Mouse (Mus musculus) adrenal gland, postnatal 14 days (tissue): ENCODE measurements around the gene Ndufs4. TPM values are rescaled to one million over a fixed set of nuclear protein-coding genes. Genes with fewer than 3 reads are reported as not detected.
"Not testable (repeated sequence)": the region's sequence is repeated elsewhere in the genome, so short reads cannot be mapped to it uniquely, and the experiment has no call there.

Experiments used
- DNase-seq: peaks from one replicate; pipeline ENCODE4 v3.0.0; 2021; ENCODE audit warnings: mixed read lengths
- total RNA-seq: library from RNA; stranded (reverse); gene quantifications from 2 replicates; pipeline ENCODE4 v1.2.3, GENCODE M21; 2021

Ndufs4 gene
- total RNA-seq, 1 experiment from 2014 or later: 345 TPM

DNA sequence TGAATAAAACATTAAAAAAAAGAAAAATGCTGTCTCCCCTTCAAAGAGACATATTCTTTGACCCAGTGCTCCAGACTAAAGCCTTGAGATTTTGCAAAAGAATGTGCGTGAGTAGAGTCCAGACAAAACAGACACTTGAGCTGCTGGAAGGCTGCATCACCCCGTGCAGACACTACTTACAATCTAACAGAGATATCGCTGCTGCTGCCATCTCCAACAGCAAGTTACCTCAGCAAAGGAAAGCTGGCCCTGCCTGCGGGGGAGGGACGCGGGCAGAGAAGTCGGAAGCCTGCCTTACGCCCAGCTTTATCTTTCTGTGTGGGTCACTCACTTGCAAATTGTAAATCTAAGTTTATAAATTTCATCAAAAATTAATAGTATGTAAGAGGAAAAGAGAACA, 45.1 kb downstream of the Ndufs4 start:
- peak; percentile 17 for DNase-seq

DNA sequence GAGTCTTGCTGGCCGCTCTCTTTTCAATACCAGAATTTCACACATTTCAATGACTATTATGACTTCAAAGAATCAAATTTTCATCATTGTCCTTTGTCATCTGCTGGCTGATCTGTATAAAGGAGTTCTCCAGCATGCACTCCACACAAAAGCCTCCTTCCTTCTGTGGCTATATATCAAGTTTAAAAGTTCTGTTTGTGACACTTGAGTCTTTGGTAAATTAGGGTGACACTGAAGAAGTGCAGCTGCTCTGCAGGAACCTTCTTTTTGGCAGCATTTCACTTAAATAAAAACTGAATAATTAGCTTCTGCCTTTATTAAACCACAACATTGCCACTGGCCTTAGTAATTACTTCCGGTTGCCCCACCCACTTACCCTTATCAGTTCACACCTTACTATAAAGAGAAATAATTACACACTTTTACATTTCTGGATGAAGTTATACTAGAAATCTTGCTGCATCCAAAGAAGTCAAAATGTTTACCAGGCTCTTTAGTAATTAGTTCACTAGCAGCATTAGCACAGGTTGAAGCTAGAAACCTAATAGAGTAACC, 68.1 kb downstream of the Ndufs4 start:
- no peak for DNase-seq

DNA sequence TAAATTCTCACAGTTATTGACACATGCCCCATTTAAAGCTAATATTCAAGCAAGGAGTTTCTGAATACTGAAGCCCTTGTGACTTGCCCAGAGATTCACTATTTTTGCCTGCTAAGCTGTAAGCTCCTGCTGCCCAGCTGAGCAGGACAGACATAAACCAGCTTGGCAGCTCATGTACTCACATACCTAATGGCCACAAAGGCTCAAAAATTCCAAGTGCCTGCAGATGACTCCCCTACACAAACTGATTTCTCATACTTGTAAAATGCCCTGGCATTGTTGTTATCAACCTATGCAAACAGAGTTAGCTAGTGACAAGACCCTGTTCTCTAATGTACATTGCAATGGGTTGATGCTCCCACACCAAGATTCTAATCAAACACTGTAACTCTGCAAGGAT, 68.9 kb downstream of the Ndufs4 start:
- DNase-seq: no peak

DNA sequence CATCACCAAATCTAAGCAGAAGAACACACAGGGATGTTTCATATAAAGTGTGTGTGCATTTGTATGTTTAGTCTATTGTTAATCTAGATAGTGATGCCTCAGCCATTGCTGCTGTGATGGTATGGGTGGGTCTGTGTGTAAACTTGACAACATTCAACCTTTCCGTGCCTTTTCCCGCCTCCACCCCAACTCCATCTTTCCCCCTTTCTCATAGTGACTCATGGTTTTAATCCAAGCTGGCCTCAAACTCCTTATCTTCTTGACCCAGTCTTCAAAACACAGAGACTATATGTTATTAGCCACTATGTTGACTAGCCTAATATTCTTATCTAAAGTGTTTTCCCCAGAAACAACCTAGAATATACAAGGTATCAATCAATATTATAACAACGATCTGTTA, 72.7 kb downstream of the Ndufs4 start:
- DNase-seq: no peak

DNA sequence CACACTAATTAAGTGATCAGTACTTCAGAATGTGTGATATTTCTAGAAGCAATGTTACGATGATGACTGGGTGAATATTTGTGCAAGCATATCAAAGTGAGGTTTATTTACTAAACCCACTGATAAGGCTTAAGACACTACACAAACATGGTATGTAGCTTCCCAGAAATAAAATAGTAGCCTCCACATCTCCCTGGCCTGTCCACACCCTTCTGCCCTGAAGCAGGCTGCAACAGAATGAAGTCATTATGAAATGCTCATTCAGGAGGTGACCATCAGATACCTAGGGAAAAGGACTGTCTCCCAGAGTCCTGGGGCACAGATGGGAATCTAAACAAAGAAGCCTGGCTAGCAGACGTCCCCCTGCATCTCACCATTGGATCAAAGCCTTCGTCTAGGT, 73.1 kb downstream of the Ndufs4 start:
- DNase-seq: no peak

DNA sequence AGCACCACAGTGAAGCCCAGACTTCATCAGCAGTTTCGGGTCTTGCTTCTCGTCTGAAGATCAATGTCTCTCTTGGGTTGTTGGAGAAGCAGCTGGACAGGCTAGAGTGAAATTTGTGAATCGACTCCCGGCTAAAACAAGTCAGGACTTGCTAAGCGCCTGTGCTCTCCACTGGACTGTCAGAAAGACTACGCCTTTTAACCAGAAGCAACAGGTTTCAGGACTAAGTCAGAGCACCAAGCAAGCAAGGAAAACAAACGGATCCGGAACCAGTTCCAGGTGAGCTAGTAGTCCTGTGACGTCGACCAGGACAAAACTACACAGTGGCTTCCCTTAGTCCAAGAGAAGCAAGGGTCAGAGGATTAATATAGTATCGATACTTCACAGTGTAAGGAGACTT, 77.5 kb downstream of the Ndufs4 start:
- no peak for DNase-seq

DNA sequence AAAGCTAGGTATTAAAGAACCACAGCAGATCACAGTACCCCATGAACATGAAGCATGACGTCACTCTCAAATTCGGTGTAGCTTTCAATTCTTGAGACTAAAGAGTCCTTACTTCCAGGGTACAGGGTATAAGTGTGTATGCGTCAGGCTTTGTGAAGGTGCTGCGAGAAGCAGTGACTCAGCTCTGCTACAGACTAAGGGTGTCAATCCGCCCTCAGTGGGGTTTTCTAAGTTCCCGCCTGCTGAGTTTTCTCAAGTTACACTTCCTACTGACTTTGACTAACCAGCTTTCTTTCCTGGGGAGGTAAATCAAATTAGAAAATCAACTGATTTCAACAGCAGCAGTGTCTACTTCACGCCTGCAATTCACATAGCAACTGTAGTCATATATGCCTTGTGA, 83.4 kb downstream of the Ndufs4 start:
- no peak for DNase-seq

DNA sequence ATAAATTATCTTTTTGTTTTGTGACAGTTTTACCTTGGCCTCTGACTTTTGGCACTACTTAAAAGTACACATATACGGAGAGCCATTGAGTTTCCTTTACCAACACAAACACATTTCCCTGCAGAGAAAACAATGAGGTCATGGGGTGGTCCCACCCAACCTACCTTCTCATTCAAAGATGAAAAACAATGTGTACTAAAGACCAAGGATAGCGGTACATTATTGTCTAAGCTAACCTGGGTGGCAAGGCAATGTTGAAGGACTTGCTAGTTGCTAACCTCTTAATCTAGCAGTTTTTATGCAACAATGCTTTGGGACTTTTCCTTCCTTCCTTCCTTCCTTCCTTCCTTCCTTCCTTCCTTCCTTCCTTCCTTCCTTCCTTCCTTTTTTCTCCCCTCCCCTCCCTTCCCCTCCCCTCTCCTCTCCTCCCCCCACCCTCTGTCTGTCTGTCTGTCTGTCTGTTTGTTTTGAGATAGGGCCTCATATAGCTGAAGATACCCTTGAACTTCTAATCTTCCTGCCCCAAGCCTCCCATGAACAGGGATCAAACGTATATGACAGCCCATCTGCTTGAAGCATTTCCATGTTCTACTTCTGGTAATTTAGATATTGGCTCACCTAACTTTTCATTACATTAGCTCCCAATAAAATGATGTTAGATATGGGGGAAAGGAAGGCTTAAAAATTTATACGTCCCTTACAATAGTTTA, 84.4 kb downstream of the Ndufs4 start:
- DNase-seq: no peak

DNA sequence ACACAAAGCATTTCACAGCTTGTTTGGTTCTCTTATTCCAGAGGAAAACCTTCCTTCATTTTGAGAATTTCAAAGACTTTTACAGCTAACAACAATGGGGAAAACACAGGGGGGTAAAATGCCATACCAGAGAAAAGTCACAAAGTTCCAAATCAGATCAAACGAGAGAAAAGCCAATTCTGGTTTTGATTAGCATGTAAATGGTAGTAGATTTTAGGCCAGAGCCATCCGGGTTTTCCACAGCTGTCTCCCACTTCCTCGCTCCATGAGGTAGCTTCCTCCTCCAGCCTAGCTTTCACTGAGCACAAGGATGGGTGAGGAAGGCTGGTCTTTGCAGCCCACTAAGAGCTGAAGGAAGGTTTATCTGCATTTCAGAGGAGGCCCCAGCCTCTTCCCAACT, 90.3 kb downstream of the Ndufs4 start:
- DNase-seq: no peak

DNA sequence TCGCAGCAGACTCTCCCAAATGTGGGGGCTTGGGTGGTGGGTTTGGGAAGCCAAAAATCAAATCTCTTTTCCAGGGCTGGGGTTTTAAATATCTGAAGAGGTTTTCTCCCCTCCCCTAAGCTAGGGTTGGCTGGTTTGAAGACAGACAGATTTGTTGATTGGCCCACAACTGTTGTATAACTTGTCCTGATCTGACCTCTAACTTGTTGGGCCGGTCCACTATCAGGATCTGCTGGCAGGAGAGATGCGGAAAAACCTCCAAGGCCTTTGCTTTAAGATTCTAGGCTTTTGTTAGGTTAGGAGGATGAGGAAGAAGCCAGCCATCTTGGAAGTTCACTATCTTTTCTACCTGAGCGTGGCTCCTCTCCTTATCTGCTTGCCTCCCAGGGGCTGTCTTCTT, 91.5 kb downstream of the Ndufs4 start:
- DNase-seq: no peak

DNA sequence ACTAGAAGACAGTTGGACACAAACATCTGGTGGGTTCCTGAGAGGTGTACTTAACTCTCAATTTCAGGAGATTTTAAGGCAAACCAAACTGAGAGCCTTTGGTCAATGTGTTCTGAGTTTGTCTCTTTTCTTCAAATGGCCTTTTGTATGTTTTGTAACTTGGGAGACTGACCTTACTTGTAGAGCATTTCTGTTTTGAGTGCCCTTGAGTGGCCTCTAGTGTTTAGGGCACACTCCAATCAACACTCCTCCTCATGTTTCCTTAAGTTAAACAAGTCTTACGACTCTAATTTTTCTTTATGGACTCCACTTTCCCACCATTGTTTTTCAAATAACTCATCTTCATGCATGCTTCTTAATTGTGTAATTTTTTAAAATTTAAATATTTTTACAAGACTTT, 98.6 kb downstream of the Ndufs4 start:
- no peak for DNase-seq

DNA sequence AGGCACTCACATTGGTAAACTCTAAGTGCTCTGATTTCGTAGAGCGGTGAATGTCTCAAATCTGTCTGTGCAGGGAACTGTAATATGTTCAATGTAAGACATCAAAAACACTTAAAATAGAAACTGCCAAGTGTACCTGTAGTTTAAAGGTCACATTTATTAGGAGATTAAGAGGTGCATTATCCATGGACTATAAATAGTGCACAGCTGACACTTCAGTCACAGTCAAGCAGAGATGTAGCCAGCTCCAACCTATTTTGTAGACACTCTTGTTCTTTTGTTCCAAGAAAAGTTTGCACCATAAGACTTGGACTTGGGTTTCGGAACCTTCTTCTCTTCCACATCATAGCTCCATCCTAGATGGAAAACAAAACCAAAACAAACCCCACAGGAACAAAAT, 99.5 kb downstream of the Ndufs4 start:
- DNase-seq: no peak

DNA sequence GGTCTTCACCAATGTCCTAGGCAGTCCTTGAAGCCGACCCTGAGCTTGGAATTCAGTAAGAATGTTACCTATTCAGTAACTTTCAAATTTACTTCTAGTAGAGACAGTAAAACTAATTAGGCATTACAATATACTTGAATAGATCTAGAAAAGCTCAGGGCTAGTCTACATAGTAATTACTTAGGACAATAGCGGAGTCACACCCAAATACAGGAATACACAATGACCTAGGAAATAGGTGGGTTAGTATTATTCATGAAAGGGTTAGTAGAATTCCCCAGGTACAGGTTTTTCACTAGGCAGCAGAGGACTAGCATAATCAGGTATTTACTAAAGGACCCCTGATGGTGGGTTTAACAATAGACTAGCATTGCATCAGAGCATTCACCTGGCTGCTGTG, 109.4 kb downstream of the Ndufs4 start:
- DNase-seq: not testable (repeated sequence)

DNA sequence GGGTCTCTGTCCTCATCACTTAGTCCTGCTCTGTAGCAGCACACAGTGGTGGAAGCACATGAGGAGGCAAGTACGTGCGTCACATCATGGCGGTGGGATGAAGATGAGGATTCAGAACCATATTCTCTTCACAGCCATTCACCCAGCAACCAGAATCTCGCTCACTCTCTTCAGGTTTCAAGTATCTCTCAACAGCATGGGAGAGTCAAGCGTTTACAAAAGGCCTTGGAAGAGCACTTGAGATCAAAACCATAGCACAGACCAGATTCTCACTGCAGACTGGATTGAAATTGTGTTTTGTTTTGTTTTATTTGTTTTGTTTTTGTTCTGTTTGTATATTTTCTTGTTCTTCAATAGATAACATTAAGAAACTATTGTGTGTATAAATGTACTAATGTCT, 110.8 kb downstream of the Ndufs4 start:
- no peak for DNase-seq

DNA sequence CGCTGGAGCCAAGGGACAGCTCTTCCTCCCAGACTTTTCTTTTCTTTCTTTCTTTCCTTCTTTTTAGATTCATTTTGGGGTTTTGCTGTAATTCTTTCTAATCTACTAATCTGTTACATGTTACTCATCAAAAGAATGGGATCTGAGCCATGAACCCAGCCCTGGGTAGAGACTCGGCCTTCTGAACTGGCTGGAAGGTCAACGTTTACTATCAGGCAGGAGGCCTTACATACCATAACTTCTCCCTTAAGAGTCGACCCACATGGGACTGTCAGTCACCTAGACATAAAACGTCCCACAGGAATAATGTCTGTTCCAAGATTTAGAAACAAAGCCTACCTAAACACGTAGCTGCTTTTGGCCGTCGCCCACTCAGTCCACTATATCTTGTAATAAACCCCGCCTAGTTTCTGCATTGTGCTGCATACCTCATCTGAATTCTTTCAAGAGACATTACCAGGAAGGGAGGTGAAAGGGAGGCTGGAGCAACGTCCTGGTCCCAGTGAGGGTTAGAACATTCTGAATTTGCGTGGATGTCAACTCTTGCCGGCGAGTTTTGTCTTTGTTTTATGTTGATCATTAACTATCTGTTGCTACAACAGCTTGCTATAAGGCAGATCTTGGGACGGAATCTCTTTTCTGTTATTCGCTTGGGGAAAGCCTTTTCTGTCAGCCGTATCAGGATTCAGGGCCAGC, 116.5 kb downstream of the Ndufs4 start:
- DNase-seq: peak; percentile 18

DNA sequence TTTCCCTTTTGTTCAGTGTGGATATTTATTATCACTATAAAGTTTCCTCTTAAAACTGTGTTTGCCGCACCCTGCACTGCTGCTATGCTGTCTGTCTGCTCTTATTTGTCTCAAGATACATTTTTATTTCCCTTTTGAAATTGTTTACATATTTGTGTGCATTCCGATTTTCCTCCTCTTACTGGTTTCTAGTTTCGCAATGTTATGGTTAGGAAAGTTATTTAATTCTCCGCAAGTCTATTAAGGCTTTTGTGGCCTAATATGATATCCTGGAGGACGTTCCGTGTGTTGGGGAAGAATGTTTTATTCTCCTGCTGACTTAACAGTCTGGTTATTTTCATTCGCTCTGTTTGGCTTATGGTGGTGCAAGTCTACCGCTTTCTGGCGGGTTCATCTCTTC, 120.3 kb downstream of the Ndufs4 start:
- no peak for DNase-seq

DNA sequence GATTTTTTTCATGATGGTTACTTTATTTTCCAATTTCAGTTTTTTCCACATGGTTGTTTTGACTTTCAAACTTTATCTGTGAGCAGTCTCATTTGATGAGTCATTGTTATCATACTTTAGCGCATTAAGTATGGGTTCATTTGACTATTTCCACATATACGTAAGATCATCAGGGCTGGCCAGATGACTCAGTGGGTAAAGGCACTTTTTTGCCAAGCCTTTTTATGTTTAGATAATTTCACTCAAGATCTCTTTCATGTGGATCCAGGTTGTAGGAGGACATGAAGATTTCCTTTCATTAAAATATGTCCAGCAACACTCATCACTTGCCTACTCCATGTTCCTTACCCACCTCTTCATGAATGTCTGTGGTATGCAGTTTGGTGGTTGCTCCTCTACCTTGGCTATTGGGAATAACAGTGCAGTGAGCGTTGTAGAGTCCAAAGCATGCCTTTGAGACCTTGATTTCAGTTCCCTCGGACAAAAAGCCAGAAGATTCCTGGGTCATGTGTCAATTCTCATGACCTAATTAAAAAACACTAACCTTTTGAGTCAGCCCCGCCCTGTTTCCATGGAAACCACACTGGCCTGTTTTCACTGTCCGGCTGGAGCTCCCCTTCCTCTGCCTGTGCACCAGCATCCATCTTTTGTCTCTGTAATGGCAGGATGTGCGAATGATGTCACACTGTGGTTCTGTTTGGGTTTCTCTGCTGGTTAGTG, 127.4 kb downstream of the Ndufs4 start:
- DNase-seq: peak; percentile 46

DNA sequence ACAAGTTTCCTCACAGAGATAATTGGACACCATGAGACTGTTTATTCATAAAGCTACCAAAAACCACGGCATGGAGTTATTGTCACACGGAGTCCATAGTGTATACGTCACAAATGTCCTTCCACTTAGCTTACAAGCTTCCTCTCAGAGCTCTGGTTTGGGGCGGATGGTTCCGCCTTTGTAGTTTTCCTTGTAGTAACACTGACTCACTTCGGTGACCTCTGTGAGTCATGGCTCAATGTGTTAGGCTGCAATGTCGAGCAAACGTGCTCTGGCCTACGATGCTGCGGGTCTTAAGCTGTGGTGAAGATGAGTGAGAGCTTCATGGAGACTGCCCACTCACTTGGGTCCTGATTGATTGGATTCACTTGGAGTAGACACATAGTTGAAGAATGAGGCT, 133.4 kb downstream of the Ndufs4 start:
- DNase-seq: peak; percentile 70

Other genes with a start within 250 kb of the Ndufs4 start
- 26.1 and 33.7 TPM in 2 replicates for gene Fst, start 70.7 kb upstream of the Ndufs4 start, total RNA-seq